Mouse (Mus musculus): ENCODE measurements around the gene Kcnt2. TPM values are rescaled to one million over a fixed set of nuclear protein-coding genes. Genes with fewer than 3 reads are reported as not detected.

Kcnt2 gene
- total RNA-seq, 4 experiments from 2014 or later, result 30.2 to 37.8 (median 34.6) TPM

Other genes with a start within 250 kb of the Kcnt2 start
- 10 to 100 TPM; 14.3 to 45.0 (median 29.3) TPM for gene Cfh, start 62.4 kb upstream of the Kcnt2 start, total RNA-seq (2022)